Mouse (Mus musculus) hematopoietic stem cell, adult 5-6 weeks (primary cell): ENCODE measurements at regions not wholly inside any gene's neighbourhood (a gene's known extent, or its start where the extent isn't known, plus 50 kb on each side); places are given as distances from the start of the nearest gene placed in this dataset.

ENCODE experiments used
- ATAC-seq, 2 experiments: fragments of 125-278 bp in 1 of 2; replicated peaks in 1 of 2; 2 replicates each; pipeline ENCODE4 v1.8.0; 2016 to 2017; ENCODE audit warnings: inconsistent platforms in 2 of 2, mild to moderate bottlenecking in 2 of 2, moderate number of reproducible peaks in 2 of 2, low read depth in 1 of 2, moderate TSS enrichment in 1 of 2; ENCODE audit not compliant: low FRiP score in 2 of 2, poor library complexity in 2 of 2, severe bottlenecking in 2 of 2, insufficient read depth in 1 of 2, low TSS enrichment in 1 of 2

DNA sequence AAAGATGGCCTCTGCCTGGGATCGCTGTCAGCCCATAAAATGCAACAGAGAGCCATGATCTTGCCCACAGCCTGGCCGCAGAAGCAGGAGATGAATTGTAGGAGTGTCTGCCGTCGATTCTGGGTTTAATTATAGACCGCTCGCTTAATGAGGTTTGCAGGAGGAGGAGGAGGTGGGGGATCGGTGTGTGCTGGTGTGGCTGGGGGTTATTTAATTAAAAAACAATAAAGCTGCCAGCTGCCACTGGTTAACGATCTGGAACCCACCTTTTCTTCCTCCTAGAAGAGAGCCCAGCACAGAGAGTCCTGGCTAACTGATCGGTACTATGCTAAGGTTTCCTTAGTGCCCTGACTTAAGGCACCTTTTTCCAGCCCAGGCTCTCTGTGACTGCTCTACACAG, 231.4 kb upstream of the Pard3b start:
- ATAC-seq = no peak

- no peak for ATAC-seq
Observed at GRCm38 (mm10) chr1:61414772-61415171, 223.9 kb upstream of the Pard3b start.

- no peak for ATAC-seq
Observed at GRCm38 (mm10) chr1:61415426-61416195, 223.0 kb upstream of the Pard3b start.

DNA sequence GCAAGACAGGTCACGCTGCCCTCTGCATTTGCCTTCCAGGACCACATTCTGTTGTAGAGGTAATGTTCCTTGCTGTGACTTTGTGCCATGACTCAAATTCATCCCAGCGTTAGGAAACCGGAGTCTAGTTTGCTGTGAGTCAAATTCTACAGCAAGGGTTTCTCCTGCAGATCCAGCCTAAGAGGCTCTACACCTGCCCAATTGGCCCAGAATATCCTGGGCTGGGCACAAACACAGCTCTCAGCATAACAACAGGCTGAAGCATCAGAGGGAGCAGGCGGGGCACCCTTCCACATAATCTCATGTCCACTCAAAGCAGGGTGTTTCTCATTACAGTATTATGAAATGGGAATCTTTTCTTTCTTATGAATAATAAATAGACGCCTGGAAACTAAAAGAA, 220.2 kb upstream of the Pard3b start:
- no peak for ATAC-seq

GRCm38 (mm10) chr1:61419839-61420238, 218.8 kb upstream of the Pard3b start:
- no peak for ATAC-seq

- ATAC-seq = no peak
Observed at GRCm38 (mm10) chr1:61423253-61423652, 215.4 kb upstream of the Pard3b start.

- ATAC-seq = no peak
Observed at GRCm38 (mm10) chr1:61428706-61429501, 209.7 kb upstream of the Pard3b start.

GRCm38 (mm10) chr1:61437603-61438002, 201.0 kb upstream of the Pard3b start:
- ATAC-seq = no peak

DNA sequence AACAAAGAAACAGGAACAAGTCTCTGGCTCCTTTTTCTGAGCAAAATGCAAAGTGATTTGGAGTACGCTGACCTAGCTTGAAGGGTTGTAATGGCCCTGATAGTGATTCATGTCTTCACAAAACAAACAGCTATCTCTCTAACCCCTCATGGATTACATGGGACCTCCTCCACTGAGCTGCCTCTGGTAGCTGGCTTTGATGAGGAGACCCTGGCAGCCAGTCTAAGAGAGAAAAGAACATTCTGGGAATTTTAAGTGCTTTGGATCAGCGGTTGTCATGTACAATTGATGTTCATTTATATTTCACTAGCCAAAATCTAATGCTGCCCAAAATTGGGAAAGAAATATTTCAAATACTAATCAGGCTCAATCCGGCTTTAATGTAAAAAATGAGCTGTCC, 177.2 kb upstream of the Pard3b start:
- ATAC-seq = no peak

DNA sequence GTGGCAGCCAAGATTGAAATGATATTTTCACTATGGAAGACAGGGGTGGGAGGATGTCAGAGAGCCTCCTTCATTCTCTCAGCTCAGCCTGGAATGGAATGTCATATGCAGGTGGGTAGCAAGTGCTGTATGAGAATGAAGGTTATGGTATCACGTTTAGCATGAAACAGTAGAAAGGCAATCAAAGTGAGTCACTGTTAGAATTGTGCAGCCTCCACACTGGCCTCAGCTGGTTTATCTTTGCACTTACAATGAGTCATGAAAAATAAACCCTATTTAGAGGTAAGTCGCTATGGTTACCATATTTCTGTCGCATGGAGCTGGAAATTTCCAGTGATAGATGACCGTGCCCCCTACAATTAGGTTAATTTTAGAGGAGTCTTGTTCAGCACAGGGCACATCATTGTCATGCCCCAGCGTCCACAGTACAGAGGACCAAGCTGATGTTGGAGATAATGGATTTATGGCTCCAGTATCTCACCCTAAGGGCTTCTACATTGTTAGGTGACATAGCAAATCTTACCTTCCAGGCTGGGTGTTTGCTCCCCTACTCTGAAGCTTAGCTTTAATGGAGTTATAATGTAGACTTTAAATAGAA, 167.9 kb upstream of the Pard3b start:
- no peak for ATAC-seq

- no peak for ATAC-seq
Observed at GRCm38 (mm10) chr1:61471779-61472578, 166.6 kb upstream of the Pard3b start.

- no peak for ATAC-seq
Observed at GRCm38 (mm10) chr1:61472579-61473242, 165.9 kb upstream of the Pard3b start.

GRCm38 (mm10) chr1:61485459-61485858, 153.2 kb upstream of the Pard3b start:
- ATAC-seq = no peak

- no peak for ATAC-seq
Observed at GRCm38 (mm10) chr1:61524886-61525285, 113.7 kb upstream of the Pard3b start.

- ATAC-seq = no peak
Observed at GRCm38 (mm10) chr1:61525881-61526280, 112.7 kb upstream of the Pard3b start.

- ATAC-seq = no peak
Observed at GRCm38 (mm10) chr1:61528757-61529156, 109.9 kb upstream of the Pard3b start.

- no peak for ATAC-seq
Observed at GRCm38 (mm10) chr1:61530166-61530565, 108.5 kb upstream of the Pard3b start.
